Mouse (Mus musculus) megakaryocyte, adult 5-6 weeks (primary cell): ENCODE results near the gene Gm32687. TPM values are rescaled to one million over a fixed set of nuclear protein-coding genes. Genes with fewer than 3 reads are reported as not detected.
"Not testable (repeated sequence)": the region's sequence is repeated elsewhere in the genome, so short reads cannot be mapped to it uniquely, and the experiment has no call there.

Experiments
- ATAC-seq: 2 replicates; pipeline ENCODE4 v1.8.0; 2016; ENCODE audit warnings: mild to moderate bottlenecking, inconsistent platforms; ENCODE audit not compliant: poor library complexity, severe bottlenecking
- total RNA-seq, 2 experiments: library from RNA; stranded (forward) in 1 of 2; stranded (reverse) in 1 of 2; fragments of 153-499, 151-499 nt in 1 of 2; fragments of 221-1000, 200-1000 nt in 1 of 2; gene quantifications; 2 replicates each; pipeline versions ENCODE4 v1.2.3 to v1.2.4; 2015 to 2017

The Gm32687 gene
- total RNA-seq (2015) (2.3 and 4.9 TPM in 2 replicates), total RNA-seq (2017) (2.0 and 8.3 TPM in 2 replicates)

DNA sequence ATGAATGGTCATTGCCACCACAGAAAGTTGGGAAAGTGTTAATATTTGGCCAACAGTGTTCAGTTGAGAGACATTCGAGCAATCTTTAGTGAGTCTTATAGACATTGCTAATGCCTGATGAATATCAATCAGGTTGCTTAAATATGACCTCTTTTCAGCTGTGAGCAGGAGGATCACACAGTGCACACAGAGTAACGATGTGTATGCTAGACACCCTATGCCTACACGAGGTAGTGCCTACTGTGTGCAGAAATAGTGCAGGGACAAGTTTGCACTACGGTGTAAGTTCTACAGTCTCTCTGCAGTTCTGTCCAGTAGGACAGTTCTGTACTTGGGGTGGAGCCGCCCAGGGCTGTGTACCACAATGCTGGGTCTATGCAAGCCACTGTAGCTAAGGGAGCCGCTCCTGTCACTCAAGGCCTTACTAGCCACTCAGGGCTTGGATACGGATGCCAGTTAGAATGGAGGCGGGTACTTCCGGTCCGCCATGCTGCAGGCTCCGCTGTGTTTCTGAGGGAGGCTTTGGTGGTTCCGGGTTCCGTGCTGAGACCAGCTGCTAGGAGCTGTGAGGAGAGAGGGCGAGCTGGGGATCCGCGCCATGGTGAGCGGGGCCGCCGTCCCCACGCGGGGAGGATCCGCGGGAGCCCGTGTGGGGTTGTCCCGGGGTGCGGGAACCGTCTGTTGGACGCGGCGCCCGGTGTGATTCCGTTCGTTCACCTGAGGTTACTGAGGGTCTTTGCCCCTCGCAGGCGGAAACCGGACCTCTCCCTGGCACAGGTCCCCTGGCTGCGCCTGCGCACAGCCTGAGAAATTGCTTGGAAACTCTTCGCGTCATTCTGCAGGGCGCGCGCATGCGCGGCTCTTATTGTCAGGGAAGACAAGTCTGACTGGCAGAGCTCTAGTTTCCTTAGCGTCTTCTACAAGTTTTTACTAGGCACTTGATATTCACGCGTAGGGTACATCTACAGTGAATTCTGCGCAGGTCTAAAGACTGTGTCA lies at the start of gene Gm32687:
Gene Gm32687 (plus strand): TSS at position 526 of the 999 bp plus-strand sequence.
- ATAC-seq = peak; percentile 99

DNA sequence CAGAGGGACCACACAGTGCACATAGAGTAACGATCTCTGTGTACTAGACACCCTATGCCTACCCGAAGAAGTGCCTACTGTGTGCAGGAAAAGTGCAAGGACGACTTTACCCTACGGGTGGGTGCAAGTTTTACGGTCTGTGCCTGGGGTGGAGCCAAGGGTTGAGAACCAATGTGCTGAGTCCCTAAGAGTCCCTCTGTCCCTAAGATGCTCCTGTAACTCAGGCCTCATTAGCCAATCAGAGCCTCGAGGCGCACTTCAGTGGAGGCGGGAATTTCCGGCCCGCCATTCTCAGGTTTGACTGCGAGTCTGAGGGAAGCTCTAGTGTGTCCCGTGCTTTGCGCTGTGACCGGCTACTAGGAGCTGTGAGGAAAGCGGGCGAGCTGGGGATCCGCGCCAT lies 17.5 kb upstream of the Gm32687 start:
- not testable (repeated sequence) for ATAC-seq

DNA sequence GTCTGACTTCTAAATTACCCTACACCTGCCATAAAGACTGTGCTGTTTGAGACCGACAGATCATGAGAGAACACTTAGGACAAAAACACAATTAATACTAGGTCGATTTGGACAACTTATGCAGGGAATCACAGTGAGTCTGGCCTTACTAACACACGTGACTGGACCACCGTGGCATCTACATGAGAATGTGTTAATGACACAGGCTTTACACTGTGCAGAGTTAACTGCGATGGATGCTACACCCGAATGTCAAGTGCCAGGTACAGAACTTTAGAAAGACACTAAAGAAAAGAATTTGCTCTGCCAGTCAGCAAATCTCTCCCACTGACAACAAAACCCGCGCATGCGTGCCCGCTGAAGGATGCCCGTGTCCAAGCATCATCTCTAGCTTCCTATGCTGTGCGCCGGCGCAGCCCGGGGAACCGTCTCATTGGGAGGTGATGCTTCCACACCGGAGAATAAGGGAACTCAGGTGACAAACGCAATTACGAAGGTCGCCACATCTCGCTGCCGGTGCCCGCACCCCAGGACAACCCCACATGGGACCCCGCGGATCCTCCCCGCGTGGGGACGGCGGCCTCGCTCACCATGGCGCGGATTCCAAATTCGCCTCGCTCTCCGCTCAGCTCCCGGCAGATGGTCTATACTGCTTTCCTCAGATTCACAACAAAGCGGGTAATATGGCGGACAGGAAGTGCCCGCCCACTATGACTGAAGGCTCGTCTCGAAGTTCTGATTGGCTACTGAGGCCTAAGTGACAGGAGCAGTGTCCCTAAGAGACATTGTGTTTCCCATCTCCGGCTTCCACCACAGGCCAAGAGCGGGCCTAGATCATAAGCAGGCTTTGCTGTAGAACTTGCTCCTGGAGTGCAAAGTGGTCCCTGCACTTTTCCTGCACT lies 66.4 kb downstream of the Gm32687 start, which contains the start of gene Zfp781:
Gene Zfp781 (minus strand): TSS at position 639 of the 902 bp plus-strand sequence.
- peak; percentile 93 for ATAC-seq

Other genes with a start within 250 kb of the Gm32687 start
- gene Sirt6, start 236.1 kb upstream of the Gm32687 start, total RNA-seq (2015) = 6.3 and 8.0 TPM in 2 replicates
- 2.5 and 6.4 TPM in 2 replicates for gene Sirt6, start 236.1 kb upstream of the Gm32687 start, total RNA-seq (2017)
- 1.0 and 1.1 TPM in 2 replicates for gene Ankrd24, start 235.4 kb upstream of the Gm32687 start, total RNA-seq (2015)
- gene Ankrd24, start 235.4 kb upstream of the Gm32687 start, total RNA-seq (2017) = 1.7 and 1.8 TPM in 2 replicates
- 3.0 and 5.4 TPM in 2 replicates for gene Gm10778, start 214.9 kb upstream of the Gm32687 start, total RNA-seq (2015)
- 3.4 and 4.9 TPM in 2 replicates for gene Gm10778, start 214.9 kb upstream of the Gm32687 start, total RNA-seq (2017)
- gene Zfp433, start 159.1 kb upstream of the Gm32687 start, total RNA-seq (2015) = 16.6 and 23.7 TPM in 2 replicates
- 7.9 and 13.9 TPM in 2 replicates for gene Zfp433, start 159.1 kb upstream of the Gm32687 start, total RNA-seq (2017)
- gene Gm3055, start 92.8 kb upstream of the Gm32687 start, total RNA-seq (2015) = 1.3 and 4.1 TPM in 2 replicates
- 0.89 and 2.3 TPM in 2 replicates for gene Gm3055, start 92.8 kb upstream of the Gm32687 start, total RNA-seq (2017)
- 1.2 and 2.6 TPM in 2 replicates for gene Gm4767, start 51.7 kb upstream of the Gm32687 start, total RNA-seq (2015)
- gene Gm4767, start 51.7 kb upstream of the Gm32687 start, total RNA-seq (2017) = not detected in 2 replicates
- 0.60 and 1.6 TPM in 2 replicates for gene Zfp781, start 66.5 kb downstream of the Gm32687 start, total RNA-seq (2015)
- gene Zfp781, start 66.5 kb downstream of the Gm32687 start, total RNA-seq (2017) = 0.26 TPM in 1 of 2 replicates, not detected in the other
- gene Zfp873, start 184.2 kb downstream of the Gm32687 start, total RNA-seq (2015) = 7.4 and 8.4 TPM in 2 replicates
- 4.8 and 5.1 TPM in 2 replicates for gene Zfp873, start 184.2 kb downstream of the Gm32687 start, total RNA-seq (2017)
- 0.74 and 1.4 TPM in 2 replicates for gene BC024063, start 219.4 kb downstream of the Gm32687 start, total RNA-seq (2015)
- 1.7 and 2.1 TPM in 2 replicates for gene BC024063, start 219.4 kb downstream of the Gm32687 start, total RNA-seq (2017)